Mouse (Mus musculus) retina, embryonic 14.5 days (tissue): Measurements from ENCODE around the gene Aqp9.
A peak's percentile ranks its signal among the peaks of the same experiment; 100 is the strongest.

Experiments
- DNase-seq: peaks from one replicate; pipeline ENCODE4 v3.0.0-alpha.2; 2015; ENCODE audit warnings: low spot score

Aqp9 gene

GRCm38 (mm10) chr9:71066491-71066890, 102.0 kb downstream of the Aqp9 start:
- DNase-seq, result no peak

GRCm38 (mm10) chr9:71065343-71065875, 103.1 kb downstream of the Aqp9 start:
- peak; percentile 37 for DNase-seq

- peak; percentile 62 for DNase-seq
Measured at GRCm38 (mm10) chr9:71064291-71064840, 104.1 kb downstream of the Aqp9 start.

- DNase-seq, result no peak
Measured at GRCm38 (mm10) chr9:71063551-71063950, 104.9 kb downstream of the Aqp9 start.

GRCm38 (mm10) chr9:71062976-71063375, 105.5 kb downstream of the Aqp9 start:
- no peak for DNase-seq

- DNase-seq, result no peak
Measured at GRCm38 (mm10) chr9:71062301-71062700, 106.2 kb downstream of the Aqp9 start.
